Mouse (Mus musculus): Measurements from ENCODE around the gene Tnfsf15. TPM values are rescaled to one million over a fixed set of nuclear protein-coding genes. Genes with fewer than 3 reads are reported as not detected.

Gene Tnfsf15
- polyA plus RNA-seq, 1 experiment from 2014 or later: 0.09 TPM

DNA sequence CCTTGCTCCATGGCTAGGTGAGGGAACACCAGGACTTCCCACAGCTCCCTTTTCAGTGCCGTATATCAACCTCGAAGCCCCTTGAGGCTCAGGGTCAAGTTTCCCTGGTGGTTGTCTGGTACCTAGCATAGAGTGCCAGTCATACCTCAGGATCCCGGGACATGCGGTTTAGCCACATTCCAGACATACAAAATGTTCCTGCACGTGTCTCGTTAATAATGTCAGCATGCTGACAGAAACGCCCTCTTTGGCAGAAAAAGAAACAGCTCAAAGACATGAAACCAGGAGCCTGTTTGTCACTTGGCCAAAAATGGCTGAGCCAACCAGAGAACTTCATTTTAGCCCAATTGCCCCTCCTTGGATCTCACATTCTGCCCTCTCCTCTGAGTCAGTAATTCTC is 2.8 kb downstream of the Tnfsf15 start:
- H3K9ac ChIP-seq: no peak overlapping the region
- ATAC-seq (ENCODE audit: insufficient read depth): no peak
- WGBS (ENCODE audit: insufficient replicate concordance): 66% methylated on average over 7 of the region's 7 CpGs
- no peak overlapping the region for H3K4me3 ChIP-seq (replicated peaks)
- H3K27me3 ChIP-seq: no peaks in the 10 kb centered on the region
- no peaks in the 10 kb centered on the region for H3K36me3 ChIP-seq (replicated peaks)
- no peak overlapping the region for H3K27ac ChIP-seq (replicated peaks)
- H3K4me1 ChIP-seq (replicated peaks): 0 out of 2 replicates have a peak, but pooled peaks cover 4% of the 10 kb centered on the region
- H3K4me2 ChIP-seq: no peak overlapping the region
- H3K9me3 ChIP-seq (replicated peaks): no peaks in the 10 kb centered on the region

DNA sequence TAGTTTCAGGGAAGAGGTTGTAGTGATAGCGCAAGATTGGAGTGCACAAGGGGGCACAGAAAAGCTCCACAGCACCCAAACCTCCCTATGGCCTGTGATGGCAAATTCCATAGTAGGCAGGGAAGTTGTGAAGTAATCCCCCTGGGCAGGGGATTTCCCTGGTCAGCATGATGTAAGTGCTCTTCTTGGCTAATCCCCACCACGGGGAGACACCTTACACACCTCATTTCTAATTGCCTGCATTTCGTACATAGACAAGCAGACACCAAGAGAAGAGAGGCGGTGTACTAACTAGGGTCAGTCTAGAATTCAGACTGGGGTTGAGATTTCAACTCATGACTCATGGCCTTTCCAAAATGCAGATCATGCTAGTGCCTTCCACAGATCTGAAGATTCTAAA is 4.2 kb downstream of the Tnfsf15 start:
- no peak overlapping the region for H3K27ac ChIP-seq (replicated peaks)
- no peaks in the 10 kb centered on the region for H3K36me3 ChIP-seq (replicated peaks)
- no peak for ATAC-seq (ENCODE audit: insufficient read depth)
- H3K9me3 ChIP-seq (replicated peaks): no peaks in the 10 kb centered on the region
- H3K27me3 ChIP-seq: no peaks in the 10 kb centered on the region
- no peak overlapping the region for H3K9ac ChIP-seq
- no peak overlapping the region for H3K4me2 ChIP-seq
- 66% methylated on average over 4 of the region's 4 CpGs for WGBS (ENCODE audit: insufficient replicate concordance)
- no peak overlapping the region for H3K4me3 ChIP-seq (replicated peaks)
- H3K4me1 ChIP-seq (replicated peaks): 0 out of 2 replicates have a peak, but pooled peaks cover 4% of the 10 kb centered on the region

GRCm38 (mm10) chr4:63740001-63740400 is 4.9 kb downstream of the Tnfsf15 start:
- WGBS (ENCODE audit: insufficient replicate concordance): 39% methylated on average over 3 of the region's 3 CpGs

GRCm38 (mm10) chr4:63739524-63739923 is 5.4 kb downstream of the Tnfsf15 start:
- WGBS (ENCODE audit: insufficient replicate concordance): 42% methylated on average over 7 of the region's 7 CpGs
- no peak for ATAC-seq (ENCODE audit: insufficient read depth)

More at GRCm38 (mm10) chr4:63740001-63740400, 4.9 kb downstream of the Tnfsf15 start:
- Histone ChIP-seq H3K9me3 (replicated peaks) (no peaks in the 10 kb centered on the region), H3K27me3 (no peaks in the 10 kb centered on the region), H3K9ac (no peak overlapping the region), H3K4me3 (replicated peaks) (no peak overlapping the region), H3K4me1 (replicated peaks) (no peaks in the 10 kb centered on the region), H3K27ac (replicated peaks) (no peak overlapping the region), H3K4me2 (no peak overlapping the region), H3K36me3 (replicated peaks) (no peaks in the 10 kb centered on the region)
- ATAC-seq (ENCODE audit: insufficient read depth): no peak

DNA sequence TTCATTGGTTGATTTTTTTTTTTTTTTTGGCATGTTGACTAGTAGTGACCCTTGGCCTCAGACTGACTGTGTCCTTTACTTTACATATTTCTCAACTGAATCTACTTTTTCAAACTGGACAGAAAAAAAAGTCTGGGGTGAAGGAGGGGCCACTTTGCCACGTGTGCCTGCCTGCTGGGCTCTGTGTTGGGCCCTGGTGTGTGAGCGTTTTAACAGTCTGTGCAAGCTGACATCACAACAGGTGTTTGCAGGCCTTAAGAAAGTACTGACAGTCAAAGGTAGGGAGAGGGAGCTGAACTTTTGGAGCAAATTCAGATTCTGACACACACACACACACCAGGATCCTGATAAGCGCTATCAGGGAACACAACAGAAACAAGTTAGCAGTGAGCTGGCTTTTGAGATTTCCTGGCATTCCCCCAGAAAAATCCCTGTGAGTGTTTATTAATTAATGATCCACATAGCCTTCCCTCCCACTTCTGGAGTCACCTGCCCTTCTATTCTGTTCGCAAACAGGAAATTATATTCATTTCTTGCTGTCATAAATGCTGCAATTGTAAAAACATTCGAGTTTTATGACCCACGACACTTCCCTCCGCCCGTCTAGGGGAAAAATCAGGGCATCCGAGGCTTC is 6.4 kb downstream of the Tnfsf15 start:
- H3K27me3 ChIP-seq: no peaks in the 10 kb centered on the region
- H3K4me1 ChIP-seq (replicated peaks): no peaks in the 10 kb centered on the region
- H3K9ac ChIP-seq: no peak overlapping the region
- WGBS (ENCODE audit: insufficient replicate concordance): 57% methylated on average over 9 of the region's 9 CpGs
- no peak overlapping the region for H3K27ac ChIP-seq (replicated peaks)
- H3K9me3 ChIP-seq (replicated peaks): no peaks in the 10 kb centered on the region
- H3K4me2 ChIP-seq: no peak overlapping the region
- ATAC-seq (ENCODE audit: insufficient read depth): no peak
- H3K36me3 ChIP-seq (replicated peaks): no peaks in the 10 kb centered on the region
- H3K4me3 ChIP-seq (replicated peaks): no peak overlapping the region

More at GRCm38 (mm10) chr4:63739524-63739923, 5.4 kb downstream of the Tnfsf15 start:
- Histone ChIP-seq H3K4me1 (replicated peaks) (no peaks in the 10 kb centered on the region), H3K36me3 (replicated peaks) (no peaks in the 10 kb centered on the region), H3K9me3 (replicated peaks) (no peaks in the 10 kb centered on the region), H3K4me2 (no peak overlapping the region), H3K27me3 (no peaks in the 10 kb centered on the region), H3K9ac (no peak overlapping the region), H3K27ac (replicated peaks) (no peak overlapping the region), H3K4me3 (replicated peaks) (no peak overlapping the region)

- no peaks in the 10 kb centered on the region for H3K27me3 ChIP-seq
- no peak overlapping the region for H3K27ac ChIP-seq (replicated peaks)
- H3K4me1 ChIP-seq (replicated peaks): no peaks in the 10 kb centered on the region
- no peak overlapping the region for H3K4me2 ChIP-seq
- H3K9ac ChIP-seq: no peak overlapping the region
- no peaks in the 10 kb centered on the region for H3K9me3 ChIP-seq (replicated peaks)
- H3K4me3 ChIP-seq (replicated peaks): no peak overlapping the region
- no peak for ATAC-seq (ENCODE audit: insufficient read depth)
- no peaks in the 10 kb centered on the region for H3K36me3 ChIP-seq (replicated peaks)
- WGBS (ENCODE audit: insufficient replicate concordance): 77% methylated on average over 2 of the region's 2 CpGs
Observed at GRCm38 (mm10) chr4:63731299-63731698, 13.6 kb downstream of the Tnfsf15 start.

GRCm38 (mm10) chr4:63726727-63727126 is 18.2 kb downstream of the Tnfsf15 start:
- H3K9ac ChIP-seq: no peak overlapping the region
- no peak for ATAC-seq (ENCODE audit: insufficient read depth)
- H3K9me3 ChIP-seq (replicated peaks): no peaks in the 10 kb centered on the region
- no peaks in the 10 kb centered on the region for H3K27me3 ChIP-seq
- H3K4me2 ChIP-seq: no peak overlapping the region
- 60% methylated on average over 4 of the region's 4 CpGs for WGBS (ENCODE audit: insufficient replicate concordance)
- no peaks in the 10 kb centered on the region for H3K36me3 ChIP-seq (replicated peaks)
- H3K4me1 ChIP-seq (replicated peaks): no peaks in the 10 kb centered on the region
- no peak overlapping the region for H3K4me3 ChIP-seq (replicated peaks)
- no peak overlapping the region for H3K27ac ChIP-seq (replicated peaks)

- WGBS (ENCODE audit: insufficient replicate concordance): 59% methylated on average over 5 of the region's 5 CpGs
- Histone ChIP-seq H3K9ac (no peak overlapping the region), H3K27ac (replicated peaks) (no peak overlapping the region), H3K4me1 (replicated peaks) (no peaks in the 10 kb centered on the region), H3K9me3 (replicated peaks) (no peaks in the 10 kb centered on the region), H3K4me3 (replicated peaks) (no peak overlapping the region), H3K36me3 (replicated peaks) (no peaks in the 10 kb centered on the region), H3K4me2 (no peak overlapping the region), H3K27me3 (no peaks in the 10 kb centered on the region)
- ATAC-seq (ENCODE audit: insufficient read depth): no peak
Observed at GRCm38 (mm10) chr4:63725981-63726380, 18.9 kb downstream of the Tnfsf15 start.

DNA sequence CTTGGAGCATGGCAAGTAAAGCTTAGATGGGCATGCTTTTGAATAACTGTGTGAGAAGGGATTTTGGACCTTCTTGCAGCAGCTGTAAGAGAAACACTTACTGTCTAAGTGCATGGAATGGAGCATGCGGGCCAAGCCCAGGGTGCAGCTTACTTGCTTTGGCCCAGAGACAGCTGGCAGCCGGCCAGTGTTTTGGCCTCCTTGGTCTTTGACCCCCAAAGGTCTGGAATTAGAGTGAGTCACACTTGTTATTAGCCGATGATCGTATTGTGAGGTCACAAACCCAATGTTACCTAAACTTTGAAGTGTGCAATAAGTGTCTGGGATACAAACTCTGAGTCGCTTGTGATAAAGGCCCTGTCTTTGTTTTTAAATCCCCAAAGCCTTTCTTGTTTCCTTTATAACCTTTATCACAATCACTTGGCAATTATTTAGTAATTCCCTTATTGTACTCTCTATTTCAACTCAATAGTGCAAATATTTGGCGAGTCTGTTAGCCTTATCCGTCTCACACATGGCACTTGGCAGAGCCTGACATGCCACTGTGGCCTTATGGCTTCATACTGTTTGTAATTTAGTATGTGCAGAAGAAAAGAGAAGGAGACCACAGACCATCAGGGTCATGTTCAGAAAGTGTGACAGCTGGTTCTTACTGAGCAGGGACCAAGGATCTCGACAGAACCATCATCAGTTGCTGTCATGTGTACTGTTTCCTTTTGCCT is 26.8 kb downstream of the Tnfsf15 start:
- WGBS (ENCODE audit: insufficient replicate concordance): 54% methylated on average over 8 of the region's 8 CpGs
- Histone ChIP-seq H3K9me3 (replicated peaks) (no peaks in the 10 kb centered on the region), H3K4me1 (replicated peaks) (no peaks in the 10 kb centered on the region), H3K4me3 (replicated peaks) (no peak overlapping the region), H3K9ac (no peak overlapping the region), H3K4me2 (no peak overlapping the region), H3K27ac (replicated peaks) (no peak overlapping the region), H3K27me3 (no peaks in the 10 kb centered on the region), H3K36me3 (replicated peaks) (no peaks in the 10 kb centered on the region)
- ATAC-seq (ENCODE audit: insufficient read depth): peak; percentile 34; the same call in 1 of the 2 replicates

DNA sequence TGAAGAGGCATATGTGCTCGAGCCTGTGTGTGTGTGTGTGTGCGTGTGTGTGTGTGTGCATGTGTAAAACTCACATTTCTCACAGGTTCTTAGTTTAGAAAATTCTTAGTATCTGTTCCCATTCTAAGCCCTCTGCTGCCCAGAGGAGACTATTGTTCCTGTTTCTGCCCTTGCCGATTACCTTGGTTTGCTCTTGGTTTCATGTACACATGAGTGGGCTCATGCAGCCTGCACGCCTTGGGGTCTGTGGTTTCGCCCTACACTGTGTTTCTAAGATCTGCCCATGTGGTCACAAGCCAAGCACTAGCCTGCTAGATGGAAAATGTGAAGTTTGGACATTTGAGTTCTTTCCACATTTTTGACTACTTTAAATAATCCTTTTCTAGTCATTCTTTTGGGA is 33.0 kb downstream of the Tnfsf15 start:
- no peaks in the 10 kb centered on the region for H3K27me3 ChIP-seq
- no peaks in the 10 kb centered on the region for H3K36me3 ChIP-seq (replicated peaks)
- ATAC-seq (ENCODE audit: insufficient read depth): no peak
- no peak overlapping the region for H3K4me2 ChIP-seq
- no peak overlapping the region for H3K27ac ChIP-seq (replicated peaks)
- no peaks in the 10 kb centered on the region for H3K9me3 ChIP-seq (replicated peaks)
- WGBS (ENCODE audit: insufficient replicate concordance): 52% methylated on average over 5 of the region's 5 CpGs
- H3K9ac ChIP-seq: no peak overlapping the region
- no peaks in the 10 kb centered on the region for H3K4me1 ChIP-seq (replicated peaks)
- H3K4me3 ChIP-seq (replicated peaks): no peak overlapping the region

GRCm38 (mm10) chr4:63710431-63711220 is 34.3 kb downstream of the Tnfsf15 start:
- 56% methylated on average over 8 of the region's 8 CpGs for WGBS (ENCODE audit: insufficient replicate concordance)
- Histone ChIP-seq H3K36me3 (replicated peaks) (no peaks in the 10 kb centered on the region), H3K9ac (no peak overlapping the region), H3K4me3 (replicated peaks) (no peak overlapping the region), H3K27ac (replicated peaks) (no peak overlapping the region), H3K27me3 (no peaks in the 10 kb centered on the region), H3K4me1 (replicated peaks) (no peaks in the 10 kb centered on the region), H3K9me3 (replicated peaks) (no peaks in the 10 kb centered on the region), H3K4me2 (no peak overlapping the region)
- no peak for ATAC-seq (ENCODE audit: insufficient read depth)
